Mouse (Mus musculus): Measurements from ENCODE around the gene Bysl.

- no peak for TF ChIP-seq ZNF384 (IDR thresholded peaks at IDR 0.05; ENCODE audit: low read depth, low read length)
- no peak for TF ChIP-seq CHD2 (IDR thresholded peaks at IDR 0.05; ENCODE audit: low read depth, low read length)
- TF ChIP-seq HCFC1 (IDR thresholded peaks at IDR 0.05; ENCODE audit: borderline replicate concordance, insufficient read depth, low read length) = no peak
- no peak for TF ChIP-seq MAFK (IDR thresholded peaks at IDR 0.05; ENCODE audit: insufficient read depth, low read depth, low read length)
Measured at GRCm38 (mm10) chr17:47600601-47601388, 10.5 kb downstream of the Bysl start.

Measured in ES-E14 (cell line).